Mouse (Mus musculus) mesoderm, embryonic 11.5 days (tissue): ENCODE data around the gene Galnt17.

ENCODE experiments used
- DNase-seq: peaks from one replicate; pipeline ENCODE4 v3.0.0-alpha.2; 2012; ENCODE audit warnings: low read depth, low spot score

Gene Galnt17

DNA sequence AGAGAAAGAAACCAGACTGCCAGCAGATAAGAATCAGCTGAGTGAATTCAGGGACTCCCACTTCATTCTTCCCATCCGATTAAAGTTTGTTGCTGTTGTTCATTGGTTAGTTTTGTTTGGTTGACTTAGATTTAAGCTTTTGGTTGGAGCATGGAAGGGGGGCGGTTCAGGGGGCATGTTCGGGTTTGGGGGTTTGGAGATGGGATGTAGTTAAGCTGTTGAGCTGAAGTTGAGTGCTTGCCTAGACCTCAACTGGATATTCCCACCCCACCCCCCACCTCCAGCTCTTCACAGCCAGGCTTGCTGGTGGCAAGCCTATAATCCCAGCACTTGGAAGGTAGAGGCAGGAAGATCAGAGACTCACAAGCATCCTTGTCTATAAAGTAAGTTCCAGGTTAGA, at the start of gene Galnt17:
Gene Galnt17 (minus strand): TSS at position 101 of the 400 bp plus-strand sequence.
- no peak for DNase-seq

DNA sequence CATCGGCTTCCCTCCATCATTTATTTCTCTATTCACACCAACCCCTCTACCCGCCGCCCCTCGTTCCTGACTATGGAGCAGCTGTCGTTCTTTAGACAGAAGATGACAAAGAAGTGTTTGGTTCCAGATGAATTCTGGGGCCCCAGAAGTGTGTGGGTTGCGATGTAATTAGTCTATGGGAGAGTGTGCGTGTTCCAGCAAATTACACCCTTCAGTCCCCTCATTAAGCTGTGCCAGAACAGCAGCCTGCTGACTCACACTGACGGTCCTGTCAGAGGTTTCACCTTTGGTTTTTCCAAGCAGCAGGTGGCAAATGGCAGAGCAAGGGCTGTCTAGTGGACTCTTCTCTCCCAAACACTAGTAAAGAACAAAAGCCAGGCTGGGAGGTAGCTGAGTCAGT, 26.2 kb upstream of the Galnt17 start:
- no peak for DNase-seq

DNA sequence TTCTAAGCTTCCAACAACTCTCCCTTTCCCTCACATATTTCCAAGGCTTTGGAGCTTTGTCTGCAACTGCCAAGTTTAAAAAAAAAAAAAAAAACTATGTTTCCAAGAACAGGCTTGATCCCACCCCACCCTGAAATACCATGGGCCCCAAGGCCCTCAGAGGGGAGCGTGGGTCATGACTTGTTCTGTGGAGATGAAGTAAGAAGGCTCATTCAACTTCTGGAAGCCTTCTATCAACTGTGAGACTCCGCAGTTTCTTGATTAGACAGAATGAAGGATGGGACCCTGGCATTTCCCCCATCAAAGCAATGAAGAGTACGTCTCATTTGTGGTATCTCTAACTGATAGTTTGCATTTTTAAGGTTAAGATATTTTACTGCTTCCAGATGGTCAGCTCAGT, 13.0 kb upstream of the Galnt17 start:
- DNase-seq, result no peak

DNA sequence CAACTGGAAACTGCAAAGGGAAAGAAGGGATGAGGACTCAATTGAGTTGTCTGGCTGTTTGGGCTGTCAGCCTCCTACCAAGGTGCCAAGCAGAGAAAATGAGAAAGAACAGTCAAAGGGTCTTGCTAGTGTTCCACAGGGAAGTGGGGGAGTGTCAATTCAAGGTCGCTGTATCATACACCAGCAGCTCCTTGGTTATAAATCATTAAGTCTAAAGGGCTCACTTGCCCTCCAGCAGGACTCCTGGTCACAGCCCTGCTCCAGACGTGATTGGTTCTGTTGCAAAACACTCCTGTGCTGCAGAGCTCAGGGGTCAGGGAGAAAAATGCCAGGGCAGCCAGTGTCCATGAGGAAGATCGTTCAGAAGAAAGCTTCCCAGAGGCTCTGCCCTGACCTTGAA, 11.3 kb upstream of the Galnt17 start:
- no peak for DNase-seq

DNA sequence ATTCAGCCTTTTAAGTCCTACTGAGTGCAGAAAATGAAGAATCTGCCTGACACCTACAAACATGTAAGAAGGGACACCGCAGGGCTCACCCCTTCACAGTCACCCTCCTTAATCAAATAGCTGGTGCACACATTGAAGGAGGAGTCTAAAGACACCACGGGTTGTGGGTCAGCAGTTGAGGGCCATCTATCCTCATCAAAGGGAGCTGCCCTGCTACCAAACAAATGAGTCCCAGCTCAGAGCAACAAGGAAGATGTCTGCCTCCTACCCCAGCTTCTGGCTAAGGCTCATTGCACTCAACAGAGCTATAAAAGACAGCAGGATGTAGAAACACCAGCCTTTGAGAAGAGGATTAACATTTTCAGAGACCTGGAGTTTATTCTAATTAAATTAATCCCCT, 10.8 kb upstream of the Galnt17 start:
- no peak for DNase-seq

GRCm38 (mm10) chr5:131315016-131315415, 6.7 kb upstream of the Galnt17 start:
- DNase-seq, result no peak

DNA sequence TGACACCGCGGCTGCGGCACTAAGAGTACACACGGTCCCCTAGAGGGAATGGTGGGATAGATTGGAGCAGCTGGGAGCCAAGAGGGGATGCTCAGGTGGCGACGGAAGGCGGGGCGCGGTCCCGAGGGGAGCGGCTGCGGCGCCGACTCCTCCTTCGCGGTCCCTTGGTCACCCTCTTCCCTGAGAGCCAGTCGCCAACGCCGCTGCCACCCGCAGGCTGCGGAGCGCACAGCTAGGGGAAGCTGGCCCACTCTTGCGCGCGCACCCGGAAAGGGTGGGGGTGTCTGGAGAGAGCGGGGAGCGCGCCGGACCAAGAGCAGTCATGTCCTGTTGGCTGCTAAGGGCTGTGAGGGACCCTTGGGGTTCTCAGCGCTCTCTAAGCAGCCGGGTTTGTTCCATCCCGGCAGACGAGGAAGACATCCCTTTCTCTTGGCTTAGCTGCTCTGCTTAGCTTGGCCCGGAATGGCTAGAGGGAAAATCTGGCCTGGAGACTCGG, 593 bp downstream of the Galnt17 start:
- DNase-seq, result peak; percentile 89

- DNase-seq, result peak; percentile 38
These were observed 1.2 kb downstream of the Galnt17 start for GRCm38 (mm10) chr5:131306908-131307655.

DNA sequence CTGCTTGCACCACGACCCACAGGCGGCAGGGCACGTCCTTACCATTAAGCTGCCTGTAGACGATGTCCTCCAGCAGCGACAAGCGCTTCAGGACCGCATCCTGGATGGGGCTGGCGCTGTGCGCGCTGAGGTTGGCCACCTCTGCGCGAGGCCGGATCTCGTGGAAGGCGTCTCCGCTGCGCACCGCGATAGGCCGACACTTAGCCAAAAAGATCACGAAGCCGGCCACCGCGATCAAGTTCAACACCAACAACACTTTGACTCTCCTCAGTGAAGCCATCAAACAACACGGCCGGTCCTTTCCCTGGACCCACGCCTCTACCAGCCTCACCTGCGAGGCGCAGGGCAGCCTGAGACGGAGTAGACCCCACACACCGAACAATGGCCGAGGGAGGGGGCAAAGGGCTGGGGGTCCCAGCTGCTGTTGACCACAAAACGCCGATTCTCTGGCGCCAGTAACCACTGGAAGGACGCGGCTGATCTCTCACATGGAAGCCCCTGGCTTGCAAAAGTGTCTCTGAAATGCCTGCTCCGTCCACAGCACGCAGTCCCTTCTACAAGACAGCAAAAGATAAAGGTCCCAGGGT, 1.9 kb downstream of the Galnt17 start:
- no peak for DNase-seq

DNA sequence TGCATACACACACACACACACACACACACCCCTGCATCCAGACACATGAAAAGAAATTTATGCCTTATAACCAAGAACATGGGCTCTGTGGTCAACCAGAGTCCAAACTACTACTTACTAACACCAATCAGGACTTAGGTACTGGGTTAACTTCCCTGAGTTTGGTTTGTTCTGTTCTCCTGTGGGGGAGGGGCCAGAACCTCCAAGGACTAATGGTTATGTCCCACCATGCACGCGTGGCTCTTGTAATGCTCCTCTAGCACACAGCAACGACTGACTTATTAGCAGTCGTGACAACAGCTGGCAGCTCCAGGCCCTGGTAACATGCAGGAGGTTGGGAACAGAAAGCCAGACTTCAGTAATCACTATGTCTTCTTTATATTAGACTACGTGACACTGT, 3.1 kb downstream of the Galnt17 start:
- DNase-seq, result no peak

DNA sequence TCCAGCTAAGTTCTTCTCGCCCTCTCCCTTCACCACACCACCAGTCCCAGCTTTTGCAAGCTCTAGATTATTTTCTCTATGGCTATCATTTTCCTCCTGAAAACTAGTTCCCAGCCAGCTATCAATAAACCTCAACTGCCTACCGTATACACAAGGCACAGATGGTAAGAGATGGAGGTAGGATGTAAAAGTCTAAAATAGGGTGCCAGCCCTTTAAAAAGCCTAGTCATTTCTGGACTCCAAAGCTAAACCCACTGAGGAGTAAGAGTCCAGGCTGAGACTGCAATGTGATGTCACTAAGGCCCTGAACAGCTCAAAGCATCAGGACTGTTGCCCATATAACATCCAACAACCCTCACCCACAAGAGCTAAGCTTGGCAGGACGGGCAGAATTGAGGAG, 6.8 kb downstream of the Galnt17 start:
- no peak for DNase-seq

GRCm38 (mm10) chr5:131293726-131294449, 14.4 kb downstream of the Galnt17 start:
- DNase-seq, result no peak

- no peak for DNase-seq
These were observed 21.2 kb downstream of the Galnt17 start for GRCm38 (mm10) chr5:131287091-131287490.

DNA sequence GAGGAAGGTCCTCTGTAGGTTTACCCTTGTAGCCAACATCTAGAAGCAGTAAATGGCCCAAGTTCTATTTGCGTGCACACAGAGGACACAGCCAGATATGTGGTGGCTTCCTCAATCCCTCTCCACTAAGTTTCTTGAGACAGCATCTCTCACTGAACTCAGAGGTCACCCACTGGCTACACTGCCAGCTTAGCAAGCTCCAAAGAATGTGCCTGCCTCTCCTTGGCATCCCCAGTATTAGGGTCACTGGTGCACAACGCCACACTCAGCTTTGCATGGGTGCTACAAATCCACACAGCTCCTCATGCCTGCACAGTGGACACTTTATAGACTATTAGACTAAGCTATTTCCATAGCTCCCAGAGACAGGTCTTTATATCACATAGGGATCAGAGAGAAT, 21.6 kb downstream of the Galnt17 start:
- no peak for DNase-seq

DNA sequence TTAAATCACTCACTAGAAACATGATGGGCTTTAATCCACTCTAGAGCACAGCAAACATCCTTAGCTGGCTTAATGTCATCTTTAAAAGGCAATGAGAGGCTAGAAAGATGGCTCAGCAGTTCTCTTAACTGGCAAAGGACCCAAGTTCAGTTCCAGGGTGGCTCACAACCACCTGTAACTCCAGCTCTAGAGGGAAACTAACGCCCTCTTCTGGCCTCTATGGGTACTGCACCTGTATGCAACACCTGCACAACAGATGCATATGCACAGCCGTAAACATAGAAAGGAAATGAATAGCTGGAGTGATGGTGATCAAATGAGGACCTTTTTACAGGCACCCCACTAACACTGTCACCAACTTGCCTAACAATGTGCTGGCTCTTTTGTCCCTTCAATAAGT, 27.9 kb downstream of the Galnt17 start:
- peak; percentile 10 for DNase-seq

DNA sequence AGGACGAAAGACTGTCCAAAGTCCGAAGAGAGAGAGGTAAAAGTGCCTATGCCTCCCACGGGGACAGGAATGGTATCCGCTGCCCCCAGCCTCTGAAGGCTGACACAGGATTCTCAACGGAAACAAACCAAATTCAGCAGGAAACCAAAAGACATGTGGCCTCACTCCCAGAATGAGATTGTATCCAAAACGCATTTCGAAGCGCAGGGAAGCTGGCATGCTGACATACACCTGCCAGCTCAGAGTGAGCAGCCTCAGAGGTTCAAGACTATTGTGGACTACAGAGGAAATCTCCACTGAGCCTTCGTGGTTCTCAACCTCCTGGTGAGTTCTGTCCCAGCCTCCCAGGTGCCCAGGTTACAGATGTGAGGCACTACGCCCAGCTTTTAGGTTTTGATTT, 29.0 kb downstream of the Galnt17 start:
- no peak for DNase-seq

GRCm38 (mm10) chr5:131277227-131277626, 31.1 kb downstream of the Galnt17 start:
- DNase-seq, result no peak

- DNase-seq, result no peak
These were observed 42.0 kb downstream of the Galnt17 start for GRCm38 (mm10) chr5:131266291-131266690.

DNA sequence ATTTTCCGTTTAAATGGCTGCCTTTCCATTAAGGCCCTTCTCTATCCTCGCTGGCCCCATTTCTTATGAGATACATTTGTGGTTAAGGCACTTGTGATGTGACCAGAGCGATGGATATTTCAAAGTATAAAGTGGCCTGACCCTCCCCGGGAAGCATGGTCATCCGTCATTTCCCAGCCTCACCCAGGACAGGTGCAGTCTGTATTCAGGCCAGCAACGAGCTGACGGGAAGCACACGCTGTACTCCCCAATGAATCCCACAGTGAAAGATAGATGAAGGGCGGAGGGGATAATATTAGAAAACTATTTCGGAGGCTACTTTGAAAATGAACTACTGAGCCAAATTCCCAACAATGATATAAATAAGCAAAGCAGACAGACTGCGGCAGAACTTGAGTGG, 44.2 kb downstream of the Galnt17 start:
- DNase-seq, result peak; percentile 48

- DNase-seq, result peak; percentile 18
These were observed 57.3 kb downstream of the Galnt17 start for GRCm38 (mm10) chr5:131250701-131251636.

DNA sequence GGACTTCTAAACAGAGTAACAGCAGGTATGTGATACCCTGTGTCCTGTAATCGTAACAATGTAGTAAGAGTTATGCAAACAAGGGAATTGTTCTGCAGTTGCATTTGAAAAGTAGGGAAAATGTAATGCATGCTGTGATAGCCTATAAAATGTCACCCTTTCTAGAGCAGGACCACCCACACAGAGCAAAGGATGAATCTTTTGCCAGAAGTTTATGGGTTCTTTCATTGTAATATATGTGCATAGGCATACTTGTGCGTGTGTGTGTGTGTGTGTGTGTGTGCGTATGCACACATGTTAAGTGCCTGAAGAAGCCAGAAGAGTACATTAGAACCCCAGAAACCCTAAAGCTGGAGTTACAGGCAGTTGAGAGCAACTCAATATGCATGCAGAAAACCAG, 59.9 kb downstream of the Galnt17 start:
- DNase-seq, result no peak

GRCm38 (mm10) chr5:131246591-131246990, 61.7 kb downstream of the Galnt17 start:
- no peak for DNase-seq
